Mouse (Mus musculus) forebrain, embryonic 11.5 days (tissue): ENCODE measurements around the gene Rala. TPM values are rescaled to one million over a fixed set of nuclear protein-coding genes. Genes with fewer than 3 reads are reported as not detected.

ENCODE experiments used
- ATAC-seq: fragments of 200-750 bp; cut with Nextera tagmentation; replicated peaks from 2 replicates; pipeline ENCODE4 v1.8.0; 2017; ENCODE audit warnings: moderate TSS enrichment; ENCODE audit not compliant: low FRiP score
- DNase-seq: peaks from one replicate; pipeline ENCODE4 v3.0.0-alpha.2; 2017; ENCODE audit warnings: low spot score
- H3K27ac ChIP-seq: fragments of 300-500 bp; sonication (generic); 2 replicates; pipeline ENCODE4 v1.5.1; 2014; ENCODE audit warnings: low read depth, low read length
- H3K27me3 ChIP-seq: fragments of 300-500 bp; sonication (generic); 2 replicates; pipeline ENCODE4 v1.6.1; 2014; ENCODE audit warnings: mild to moderate bottlenecking, low read length, mixed read lengths; ENCODE audit not compliant: control insufficient read depth, insufficient read depth
- H3K36me3 ChIP-seq: fragments of 300-500 bp; sonication (generic); 2 replicates; pipeline ENCODE4 v1.6.1; 2014; ENCODE audit warnings: mild to moderate bottlenecking, low read length, moderate library complexity, mixed read lengths; ENCODE audit not compliant: control insufficient read depth, insufficient read depth
- H3K4me1 ChIP-seq: fragments of 300-500 bp; sonication (generic); replicated peaks from 2 replicates; pipeline ENCODE4 v1.6.1; 2014; ENCODE audit warnings: low read length, mixed read lengths; ENCODE audit not compliant: control insufficient read depth, insufficient read depth
- H3K4me2 ChIP-seq: fragments of 300-500 bp; sonication (generic); 2 replicates; pipeline ENCODE4 v1.6.1; 2014; ENCODE audit warnings: low read depth, mild to moderate bottlenecking, low read length, moderate library complexity, mixed read lengths; ENCODE audit not compliant: severe bottlenecking
- H3K4me3 ChIP-seq: fragments of 300-500 bp; sonication (generic); 2 replicates; pipeline ENCODE4 v1.5.1; 2014; ENCODE audit warnings: low read depth, low read length
- H3K9ac ChIP-seq: fragments of 300-500 bp; sonication (generic); 2 replicates; pipeline ENCODE4 v1.6.1; 2014; ENCODE audit warnings: low read length
- H3K9me3 ChIP-seq: fragments of 300-500 bp; sonication (generic); 2 replicates; pipeline ENCODE4 v1.6.1; 2016; ENCODE audit warnings: low read length, mixed read lengths; ENCODE audit not compliant: control insufficient read depth
- WGBS: fragments of 180-500 bp; shearing (Covaris S2); extraction: QIAGEN DNeasy Blood & Tissue Kit; methylation state at CpG from one replicate; pipeline ENCODE4 v1.1.7; 2014; 5-methylcytosine and 5-hydroxymethylcytosine counted together
- polyA plus RNA-seq: library from polyadenylated mRNA; unstranded; fragments of >200 nt; fragmentation: Nextera tagmentation; extraction: Ambion mirVana; gene quantifications from 2 replicates; pipeline ENCODE4 v1.2.1, GENCODE M21; 2014

Gene Rala
- polyA plus RNA-seq, 1 experiment from 2014 or later = 124 TPM

GRCm38 (mm10) chr13:17836808-17837207, 107.2 kb downstream of the Rala start:
- Histone ChIP-seq H3K27ac (no peak overlapping the region), H3K27me3 (no peaks in the 10 kb centered on the region), H3K9ac (no peak overlapping the region), H3K36me3 (no peaks in the 10 kb centered on the region), H3K4me1 (no peaks in the 10 kb centered on the region; the same call in 1 of the 2 replicates), H3K4me2 (no peak overlapping the region), H3K9me3 (no peaks in the 10 kb centered on the region), H3K4me3 (no peak overlapping the region)
- no peak for DNase-seq
- 83% methylated on average over 7 of the region's 7 CpGs for WGBS
- no peak for ATAC-seq

- no peak for DNase-seq
- H3K4me1 ChIP-seq = no peaks in the 10 kb centered on the region; the same call in 1 of the 2 replicates
- no peak for ATAC-seq
- H3K27ac ChIP-seq = no peak overlapping the region
- no peak overlapping the region for H3K4me3 ChIP-seq
- no peaks in the 10 kb centered on the region for H3K27me3 ChIP-seq
- no peak overlapping the region for H3K9ac ChIP-seq
- no peaks in the 10 kb centered on the region for H3K36me3 ChIP-seq
- WGBS = 80% methylated on average over 3 of the region's 3 CpGs
- no peaks in the 10 kb centered on the region for H3K9me3 ChIP-seq
- no peak overlapping the region for H3K4me2 ChIP-seq
Measured at GRCm38 (mm10) chr13:17832940-17833339, 111.1 kb downstream of the Rala start.

Other genes with a start within 250 kb of the Rala start
- gene Mplkip, start 249.0 kb downstream of the Rala start, polyA plus RNA-seq = 50.7 and 52.7 TPM in 2 replicates
- 2.1 and 3.6 TPM in 2 replicates for gene Sugct, start 248.7 kb downstream of the Rala start, polyA plus RNA-seq
- gene Cdk13, start 139.1 kb downstream of the Rala start, polyA plus RNA-seq = 19.0 and 20.6 TPM in 2 replicates
- gene Yae1d1, start 49.1 kb upstream of the Rala start, polyA plus RNA-seq = 90.4 and 94.8 TPM in 2 replicates